Mouse (Mus musculus) ES-E14 (cell line): ENCODE measurements at regions not wholly inside any gene's neighbourhood (a gene's known extent, or its start where the extent isn't known, plus 50 kb on each side); places are given as distances from the start of the nearest gene placed in this dataset.

Experiments used
- DNase-seq: peaks from one replicate; pipeline ENCODE4 v3.0.0-alpha.2; 2013; ENCODE audit warnings: low read depth, low spot score
- H3K27ac ChIP-seq: 2 replicates; pipeline ENCODE4 v1.5.1; 2012; ENCODE audit warnings: low read depth, mild to moderate bottlenecking, low read length, moderate library complexity, mixed read lengths; ENCODE audit not compliant: poor library complexity, insufficient read depth, severe bottlenecking
- H3K36me3 ChIP-seq: 2 replicates; pipeline ENCODE4 v1.6.1; 2012; ENCODE audit warnings: mild to moderate bottlenecking, low read length, moderate library complexity, mixed read lengths; ENCODE audit not compliant: control insufficient read depth, poor library complexity, insufficient read depth, severe bottlenecking
- H3K4me1 ChIP-seq, 2 experiments: fragments of 150-350 bp in 1 of 2; sonication (generic) in 1 of 2; 2 replicates each; pipeline ENCODE4 v1.6.1; 2012; ENCODE audit warnings: low read length in 2 of 2, mild to moderate bottlenecking in 1 of 2, mixed read lengths in 1 of 2; ENCODE audit not compliant: control insufficient read depth in 2 of 2, insufficient read depth in 2 of 2, poor library complexity in 1 of 2
- H3K4me3 ChIP-seq, 2 experiments: fragments of 150-350 bp in 1 of 2; sonication (generic) in 1 of 2; 2 replicates each; pipeline ENCODE4 v1.5.1; 2012; ENCODE audit warnings: low read length in 2 of 2, low read depth in 1 of 2, mild to moderate bottlenecking in 1 of 2, mixed read lengths in 1 of 2; ENCODE audit not compliant: insufficient read depth in 1 of 2, poor library complexity in 1 of 2, severe bottlenecking in 1 of 2
- H3K9ac ChIP-seq: 2 replicates; pipeline ENCODE4 v1.6.1; 2012; ENCODE audit warnings: low read depth, mild to moderate bottlenecking, low read length, mixed read lengths; ENCODE audit not compliant: poor library complexity, insufficient read depth, severe bottlenecking
- H3K9me3 ChIP-seq: fragments of 150-350 bp; sonication (generic); 2 replicates; pipeline ENCODE4 v1.6.1; 2012; ENCODE audit warnings: low read depth, mild to moderate bottlenecking, low read length; ENCODE audit not compliant: control insufficient read depth, insufficient read depth
- CHD2 ChIP-seq: IDR thresholded peaks from 2 replicates; pipeline ENCODE4 v1.6.1; 2014; ENCODE audit warnings: mild to moderate bottlenecking, low read depth, low read length, inconsistent platforms
- HCFC1 ChIP-seq: IDR thresholded peaks from 2 replicates; pipeline ENCODE4 v1.6.1; 2012; ENCODE audit warnings: low read length, inconsistent platforms, borderline replicate concordance; ENCODE audit not compliant: insufficient read depth
- MAFK ChIP-seq: IDR thresholded peaks from 2 replicates; pipeline ENCODE4 v1.6.1; 2014; ENCODE audit warnings: mild to moderate bottlenecking, low read depth, low read length, inconsistent platforms; ENCODE audit not compliant: insufficient read depth
- ZC3H11A ChIP-seq: IDR thresholded peaks from 2 replicates; pipeline ENCODE4 v1.6.1; 2012; ENCODE audit warnings: low read depth, mild to moderate bottlenecking, inconsistent platforms, low read length, borderline replicate concordance
- ZNF384 ChIP-seq: IDR thresholded peaks from 2 replicates; pipeline ENCODE4 v1.6.1; 2012; ENCODE audit warnings: low read depth, low read length, inconsistent platforms
- in situ Hi-C, 2 experiments: fragments of 600-800 bp; cut with MboI; formaldehyde crosslinking; loops; one replicate each; pipeline ENCODE4 v1.15.1; 2025; ENCODE audit warnings: low sequenced_read_pairs in 2 of 2, inconsistent platforms in 1 of 2; ENCODE audit not compliant: unreplicated experiment in 2 of 2

DNA sequence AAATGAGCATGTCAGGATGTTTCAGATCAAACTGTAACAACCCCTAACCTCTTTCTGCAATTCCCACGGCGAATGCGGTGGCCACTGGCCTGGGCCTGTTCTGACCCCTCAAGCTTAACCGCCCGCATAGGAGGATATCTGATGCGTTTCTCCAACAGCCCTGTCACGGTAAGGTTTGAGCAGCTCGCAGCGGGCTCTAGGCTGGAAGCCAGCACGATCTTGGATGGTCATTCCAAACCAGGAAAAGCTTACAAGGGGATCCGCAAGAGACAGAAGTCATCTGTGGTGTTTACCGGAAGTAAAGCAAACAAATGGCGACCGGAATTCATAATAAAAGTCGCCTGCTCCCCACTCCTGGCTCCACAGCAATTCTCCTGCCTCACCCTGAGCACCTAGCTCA lies 281.7 kb downstream of the Pdcd6ip start:
- Histone ChIP-seq H3K4me1 (peaks cover 0 to 4% of the 10 kb centered on the region in 2 experiments; a peak in 1 of 4 replicates), H3K27ac (no peak overlapping the region), H3K9me3 (no peaks in the 10 kb centered on the region), H3K4me3 (0 out of 4 replicates have a peak overlapping the region, but pooled peaks of 1 of the 2 experiments have one; percentile 30), H3K36me3 (no peaks in the 10 kb centered on the region), H3K9ac (no peak overlapping the region)
- no peak for DNase-seq
- TF ChIP-seq CHD2 (no peak), ZNF384 (no peak), HCFC1 (no peak), ZC3H11A (no peak), MAFK (no peak)
- in situ Hi-C loops: no loop called here

DNA sequence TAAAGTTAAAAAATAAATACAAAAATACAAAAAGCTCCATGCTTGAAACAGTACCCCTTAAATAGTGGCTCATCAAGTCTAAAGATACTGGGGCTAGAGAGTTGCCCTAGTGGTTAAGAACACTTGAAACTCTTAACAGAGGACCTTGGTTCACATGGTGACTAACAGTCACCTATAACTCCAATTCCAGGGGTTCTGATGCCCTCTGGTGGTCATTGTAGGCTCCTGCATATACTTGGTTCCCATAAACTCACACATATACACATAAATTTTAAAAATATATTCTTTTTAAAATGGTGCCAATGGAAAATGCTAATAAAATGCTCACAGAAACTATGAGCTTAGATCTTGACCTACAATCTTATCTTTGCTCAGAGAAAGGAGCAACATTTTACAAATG lies 286.4 kb downstream of the Pdcd6ip start:
- Histone ChIP-seq H3K9me3 (no peaks in the 10 kb centered on the region), H3K27ac (no peak overlapping the region), H3K4me1 (0 out of 4 replicates have a peak, but pooled peaks cover 0 to 1% of the 10 kb centered on the region in 2 experiments), H3K9ac (no peak overlapping the region), H3K4me3 (no peak overlapping the region), H3K36me3 (no peaks in the 10 kb centered on the region)
- TF ChIP-seq ZC3H11A (peak; percentile 94), CHD2 (no peak)
- peak; percentile 47 for DNase-seq
- in situ Hi-C loops: no loop called here

DNA sequence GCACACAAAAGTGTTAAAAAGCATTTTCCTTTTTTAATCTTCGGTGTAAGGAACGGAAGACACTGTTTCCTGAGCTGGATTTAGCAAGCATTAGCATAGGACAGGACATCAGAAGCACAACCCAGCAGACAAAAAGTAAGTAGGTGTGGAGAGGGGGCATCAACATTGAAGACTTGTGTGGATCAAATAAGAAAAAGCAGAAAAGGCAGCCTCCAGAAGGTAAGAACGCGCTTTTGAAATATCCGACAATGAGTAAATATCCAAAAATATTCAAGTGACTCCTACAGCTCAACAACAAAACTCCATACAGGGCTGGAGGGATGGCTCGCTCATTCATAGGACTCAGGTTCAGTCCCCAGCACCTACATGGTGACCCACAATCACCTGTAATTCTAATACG lies 286.9 kb downstream of the Pdcd6ip start:
- Histone ChIP-seq H3K36me3 (no peaks in the 10 kb centered on the region), H3K4me1 (0 out of 4 replicates have a peak, but pooled peaks cover 0 to 1% of the 10 kb centered on the region in 2 experiments), H3K4me3 (no peak overlapping the region), H3K9ac (no peak overlapping the region), H3K27ac (no peak overlapping the region), H3K9me3 (no peaks in the 10 kb centered on the region)
- in situ Hi-C loops: no loop called here
- DNase-seq: no peak
- TF ChIP-seq ZC3H11A: no peak
- TF ChIP-seq MAFK: no peak
- no peak for TF ChIP-seq HCFC1
- no peak for TF ChIP-seq ZNF384

DNA sequence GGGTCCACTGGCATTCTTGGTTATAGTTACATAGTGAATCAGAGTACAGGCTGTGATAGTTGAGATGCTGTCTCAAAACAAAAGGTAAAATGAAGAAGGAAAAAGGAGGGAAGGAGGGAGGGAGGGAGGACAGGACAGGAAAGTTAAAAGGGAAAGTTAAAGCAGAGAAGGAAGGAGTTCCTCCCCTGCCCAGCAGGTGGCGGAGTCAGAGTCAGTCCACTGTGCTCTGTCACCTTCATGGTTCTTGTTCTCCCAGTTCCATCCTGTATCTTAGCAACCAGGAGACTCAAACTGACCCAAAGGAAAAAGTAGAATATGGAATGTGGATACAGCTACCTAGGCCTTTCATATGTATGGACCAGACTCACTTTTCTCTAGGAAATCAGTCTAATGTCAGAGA lies 288.3 kb downstream of the Pdcd6ip start:
- TF ChIP-seq MAFK (no peak), ZNF384 (no peak), ZC3H11A (no peak), HCFC1 (no peak), CHD2 (no peak)

DNA sequence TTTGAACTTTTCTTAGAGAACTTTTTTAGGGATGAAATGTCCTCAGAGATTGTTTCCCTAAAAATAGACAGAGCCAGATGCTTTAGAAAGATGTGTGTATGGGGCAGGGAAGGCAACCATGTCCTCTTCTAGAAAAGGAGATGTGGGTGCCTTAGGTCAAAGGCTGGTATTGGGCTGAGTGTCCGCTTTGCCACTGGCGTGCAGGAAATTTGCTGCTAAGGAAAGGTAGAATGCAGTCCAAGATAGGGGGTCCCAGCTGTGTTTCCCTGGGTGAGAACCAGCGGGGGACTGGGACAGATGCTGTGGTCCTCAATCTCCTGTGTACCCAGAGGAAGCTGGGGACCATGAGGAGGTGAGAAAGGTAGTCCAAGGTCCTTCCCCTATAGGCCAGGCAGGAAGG lies 291.0 kb downstream of the Pdcd6ip start:
- DNase-seq: no peak
- in situ Hi-C loops: no loop called here
- no peak overlapping the region for H3K9ac ChIP-seq

More for the DNA sequence above, 288.3 kb downstream of the Pdcd6ip start:
- H3K9ac ChIP-seq: no peak overlapping the region
- no peak overlapping the region for H3K4me3 ChIP-seq
- no peaks in the 10 kb centered on the region for H3K9me3 ChIP-seq
- in situ Hi-C loops: no loop called here
- DNase-seq: peak; percentile 54
- H3K36me3 ChIP-seq: no peaks in the 10 kb centered on the region
- H3K27ac ChIP-seq: no peak overlapping the region
- H3K4me1 ChIP-seq: peaks cover 0 to 8% of the 10 kb centered on the region in 2 experiments; a peak in 1 of 4 replicates

More for the DNA sequence above, 291.0 kb downstream of the Pdcd6ip start:
- no peaks in the 10 kb centered on the region for H3K36me3 ChIP-seq
- TF ChIP-seq ZNF384 (no peak), ZC3H11A (no peak), MAFK (no peak), HCFC1 (no peak), CHD2 (no peak)
- H3K4me1 ChIP-seq: peaks cover 0 to 8% of the 10 kb centered on the region in 2 experiments; a peak in 1 of 4 replicates
- H3K27ac ChIP-seq: no peak overlapping the region
- H3K4me3 ChIP-seq: no peak overlapping the region
- no peaks in the 10 kb centered on the region for H3K9me3 ChIP-seq
